Mouse (Mus musculus) myocyte (in vitro differentiated cells): Measurements from ENCODE around the gene Il12b.

ENCODE experiments used
- CEBPB ChIP-seq: IDR thresholded peaks from 2 replicates; pipeline ENCODE4 v1.6.1; 2011; ENCODE audit warnings: mild to moderate bottlenecking, moderate library complexity; ENCODE audit not compliant: poor library complexity, insufficient read depth, severe bottlenecking
- E2F4 ChIP-seq: IDR thresholded peaks from one replicate; pipeline ENCODE4 v1.6.1; 2011; ENCODE audit warnings: mild to moderate bottlenecking, control low read depth, moderate library complexity; ENCODE audit not compliant: insufficient read depth
- MAX ChIP-seq: IDR thresholded peaks from one replicate; pipeline ENCODE4 v1.6.1; 2011; ENCODE audit warnings: low read depth, mild to moderate bottlenecking, control low read depth
- MYOD1 ChIP-seq, 3 experiments: IDR thresholded peaks; one replicate each; pipeline ENCODE4 v1.6.1; 2011; ENCODE audit warnings: control low read depth in 2 of 3, low read depth in 2 of 3, mild to moderate bottlenecking in 2 of 3, moderate library complexity in 1 of 3; ENCODE audit not compliant: insufficient read length in 2 of 3, control insufficient read depth in 1 of 3
- POLR2A ChIP-seq: IDR thresholded peaks from one replicate; pipeline ENCODE4 v1.6.1; 2011; ENCODE audit warnings: low read depth, mild to moderate bottlenecking, control low read depth, moderate library complexity; ENCODE audit not compliant: insufficient read length
- POLR2AphosphoS2 ChIP-seq: IDR thresholded peaks from one replicate; pipeline ENCODE4 v1.6.1; 2011; ENCODE audit warnings: low read depth, control low read depth; ENCODE audit not compliant: insufficient read length
- SRF ChIP-seq: IDR thresholded peaks from one replicate; pipeline ENCODE4 v1.6.1; 2011; ENCODE audit warnings: low read depth; ENCODE audit not compliant: control insufficient read depth, insufficient read length
- TCF12 ChIP-seq: IDR thresholded peaks from one replicate; pipeline ENCODE4 v1.6.1; 2011; ENCODE audit warnings: mild to moderate bottlenecking, control low read depth; ENCODE audit not compliant: poor library complexity, insufficient read depth, severe bottlenecking
- USF1 ChIP-seq: IDR thresholded peaks from one replicate; pipeline ENCODE4 v1.6.1; 2011; ENCODE audit warnings: low read depth, mild to moderate bottlenecking, control low read depth, moderate library complexity

GRCm38 (mm10) chr11:44414605-44415004 lies 14.7 kb downstream of the Il12b start:
- no peak for TF ChIP-seq TCF12
- TF ChIP-seq POLR2A: no peak
- no peak for TF ChIP-seq MYOD1 (IDR thresholded peaks at IDR 0.05; ENCODE audit: control insufficient read depth in 1 of 3, insufficient read length in 2 of 3, low read depth in 2 of 3)
- TF ChIP-seq USF1: no peak
- TF ChIP-seq E2F4: no peak
- TF ChIP-seq MAX: no peak
- no peak for TF ChIP-seq POLR2AphosphoS2
- TF ChIP-seq SRF: no peak
- TF ChIP-seq CEBPB: no peak
